Mouse (Mus musculus) hindbrain, embryonic 12.5 days (tissue): ENCODE measurements around the gene Fam72a. TPM values are rescaled to one million over a fixed set of nuclear protein-coding genes. Genes with fewer than 3 reads are reported as not detected.

Source experiments
- ATAC-seq: fragments of 200-750 bp; cut with Nextera tagmentation; 2 replicates; pipeline ENCODE4 v1.8.0; 2017; ENCODE audit warnings: moderate TSS enrichment; ENCODE audit not compliant: low FRiP score
- H3K27ac ChIP-seq: fragments of 300-500 bp; sonication (generic); 2 replicates; pipeline ENCODE4 v1.5.1; 2016; ENCODE audit warnings: mild to moderate bottlenecking
- H3K27me3 ChIP-seq: fragments of 300-500 bp; sonication (generic); 2 replicates; pipeline ENCODE4 v1.6.1; 2016; ENCODE audit warnings: mild to moderate bottlenecking
- H3K36me3 ChIP-seq: fragments of 300-500 bp; sonication (generic); 2 replicates; pipeline ENCODE4 v1.6.1; 2016; ENCODE audit warnings: mild to moderate bottlenecking
- H3K4me1 ChIP-seq: fragments of 300-500 bp; sonication (generic); 2 replicates; pipeline ENCODE4 v1.6.1; 2016
- H3K4me2 ChIP-seq: fragments of 300-500 bp; sonication (generic); replicated peaks from 2 replicates; pipeline ENCODE4 v1.6.1; 2016; ENCODE audit warnings: mild to moderate bottlenecking
- H3K4me3 ChIP-seq: fragments of 300-500 bp; sonication (generic); 2 replicates; pipeline ENCODE4 v1.5.1; 2016; ENCODE audit warnings: mild to moderate bottlenecking
- H3K9ac ChIP-seq: fragments of 300-500 bp; sonication (generic); 2 replicates; pipeline ENCODE4 v1.6.1; 2016; ENCODE audit warnings: mild to moderate bottlenecking, moderate library complexity
- H3K9me3 ChIP-seq: fragments of 300-500 bp; sonication (generic); replicated peaks from 2 replicates; pipeline ENCODE4 v1.6.1; 2016; ENCODE audit warnings: mild to moderate bottlenecking
- WGBS: fragments of 180-500 bp; shearing (Covaris S2); methylation state at CpG from one replicate; pipeline ENCODE4 v1.1.7; 2016; 5-methylcytosine and 5-hydroxymethylcytosine counted together
- polyA plus RNA-seq: library from polyadenylated mRNA; unstranded; fragments of >200 nt; fragmentation: Nextera tagmentation; extraction: Ambion mirVana; gene quantifications from 2 replicates; pipeline ENCODE4 v1.2.1, GENCODE M21; 2016

Fam72a gene
- polyA plus RNA-seq, 1 experiment from 2014 or later, result 2.8 TPM

- 93% methylated on average over 4 of the region's 4 CpGs for WGBS
Measured at GRCm38 (mm10) chr1:131539771-131540170, 12.1 kb downstream of the Fam72a start.

GRCm38 (mm10) chr1:131540795-131541194 lies 13.1 kb downstream of the Fam72a start:
- no peak for ATAC-seq

More at GRCm38 (mm10) chr1:131539771-131540170, 12.1 kb downstream of the Fam72a start:
- H3K4me2 ChIP-seq, result no peak overlapping the region
- ATAC-seq, result no peak
- H3K27me3 ChIP-seq, result no peaks in the 10 kb centered on the region
- peaks cover 6% of the 10 kb centered on the region; the same call in 1 of the 2 replicates for H3K4me1 ChIP-seq
- no peaks in the 10 kb centered on the region for H3K36me3 ChIP-seq
- no peak overlapping the region for H3K4me3 ChIP-seq
- H3K9ac ChIP-seq, result no peak overlapping the region
- H3K27ac ChIP-seq, result no peak overlapping the region
- H3K9me3 ChIP-seq, result no peaks in the 10 kb centered on the region

GRCm38 (mm10) chr1:131541431-131541830 lies 13.7 kb downstream of the Fam72a start:
- Histone ChIP-seq H3K27ac (no peak overlapping the region; the same call in 1 of the 2 replicates), H3K4me3 (no peak overlapping the region), H3K27me3 (no peaks in the 10 kb centered on the region), H3K4me2 (no peak overlapping the region), H3K36me3 (no peaks in the 10 kb centered on the region), H3K9me3 (no peaks in the 10 kb centered on the region), H3K9ac (no peak overlapping the region), H3K4me1 (peaks cover 6% of the 10 kb centered on the region; the same call in 1 of the 2 replicates)
- ATAC-seq, result no peak
- WGBS, result 47% methylated on average over 3 of the region's 3 CpGs

More at GRCm38 (mm10) chr1:131540795-131541194, 13.1 kb downstream of the Fam72a start:
- Histone ChIP-seq H3K36me3 (no peaks in the 10 kb centered on the region), H3K9me3 (no peaks in the 10 kb centered on the region), H3K4me2 (no peak overlapping the region), H3K27me3 (no peaks in the 10 kb centered on the region), H3K4me3 (no peak overlapping the region), H3K27ac (no peak overlapping the region), H3K4me1 (peaks cover 6% of the 10 kb centered on the region; the same call in 1 of the 2 replicates), H3K9ac (no peak overlapping the region)
- 46% methylated on average over 5 of the region's 5 CpGs for WGBS

- peaks cover 6% of the 10 kb centered on the region; the same call in 1 of the 2 replicates for H3K4me1 ChIP-seq
- H3K4me2 ChIP-seq, result no peak overlapping the region
- H3K9me3 ChIP-seq, result no peaks in the 10 kb centered on the region
- no peak for ATAC-seq
- H3K27ac ChIP-seq, result no peak overlapping the region
- H3K9ac ChIP-seq, result no peak overlapping the region
- H3K36me3 ChIP-seq, result no peaks in the 10 kb centered on the region
- 80% methylated on average over 5 of the region's 5 CpGs for WGBS
- H3K27me3 ChIP-seq, result no peaks in the 10 kb centered on the region
- H3K4me3 ChIP-seq, result no peak overlapping the region
Measured at GRCm38 (mm10) chr1:131541903-131542302, 14.2 kb downstream of the Fam72a start.

- H3K36me3 ChIP-seq, result no peaks in the 10 kb centered on the region
- no peak overlapping the region for H3K9ac ChIP-seq
- H3K27ac ChIP-seq, result no peak overlapping the region
- H3K4me1 ChIP-seq, result peaks cover 10% of the 10 kb centered on the region
- WGBS, result 80% methylated on average over 7 of the region's 7 CpGs
- no peak overlapping the region for H3K4me2 ChIP-seq
- no peak for ATAC-seq
- no peak overlapping the region for H3K4me3 ChIP-seq
- H3K27me3 ChIP-seq, result no peaks in the 10 kb centered on the region
- no peaks in the 10 kb centered on the region for H3K9me3 ChIP-seq
Measured at GRCm38 (mm10) chr1:131543886-131544565, 16.3 kb downstream of the Fam72a start.

GRCm38 (mm10) chr1:131546798-131547690 lies 19.3 kb downstream of the Fam72a start:
- 83% methylated on average over 13 of the region's 13 CpGs for WGBS

GRCm38 (mm10) chr1:131548494-131549365 lies 21.0 kb downstream of the Fam72a start:
- 37% methylated on average over 8 of the region's 8 CpGs for WGBS
- Histone ChIP-seq H3K4me1 (peaks cover 4% of the 10 kb centered on the region; the same call in 1 of the 2 replicates), H3K27ac (no peak overlapping the region), H3K9me3 (no peaks in the 10 kb centered on the region), H3K4me2 (no peak overlapping the region), H3K36me3 (no peaks in the 10 kb centered on the region), H3K27me3 (no peaks in the 10 kb centered on the region), H3K9ac (no peak overlapping the region), H3K4me3 (no peak overlapping the region)
- ATAC-seq, result no peak

More at GRCm38 (mm10) chr1:131546798-131547690, 19.3 kb downstream of the Fam72a start:
- Histone ChIP-seq H3K27ac (no peak overlapping the region), H3K4me3 (no peak overlapping the region), H3K9me3 (no peaks in the 10 kb centered on the region), H3K4me2 (no peak overlapping the region), H3K4me1 (peaks cover 4% of the 10 kb centered on the region; the same call in 1 of the 2 replicates), H3K27me3 (no peaks in the 10 kb centered on the region), H3K36me3 (no peaks in the 10 kb centered on the region), H3K9ac (no peak overlapping the region)
- no peak for ATAC-seq

- no peak overlapping the region for H3K4me3 ChIP-seq
- H3K27me3 ChIP-seq, result no peaks in the 10 kb centered on the region
- no peak overlapping the region for H3K4me2 ChIP-seq
- no peak overlapping the region for H3K9ac ChIP-seq
- WGBS, result 82% methylated on average over 2 of the region's 2 CpGs
- ATAC-seq, result no peak
- no peaks in the 10 kb centered on the region for H3K9me3 ChIP-seq
- H3K4me1 ChIP-seq, result peaks cover 7% of the 10 kb centered on the region
- H3K27ac ChIP-seq, result no peak overlapping the region
- H3K36me3 ChIP-seq, result no peaks in the 10 kb centered on the region
Measured at GRCm38 (mm10) chr1:131551956-131552355, 24.3 kb downstream of the Fam72a start.

GRCm38 (mm10) chr1:131553428-131553827 lies 25.7 kb downstream of the Fam72a start:
- no peaks in the 10 kb centered on the region for H3K27me3 ChIP-seq
- H3K9ac ChIP-seq, result no peak overlapping the region
- H3K4me1 ChIP-seq, result peaks cover 7% of the 10 kb centered on the region
- H3K27ac ChIP-seq, result no peak overlapping the region
- no peak overlapping the region for H3K4me2 ChIP-seq
- no peak overlapping the region for H3K4me3 ChIP-seq
- no peaks in the 10 kb centered on the region for H3K36me3 ChIP-seq
- no peak for ATAC-seq
- H3K9me3 ChIP-seq, result no peaks in the 10 kb centered on the region

- Histone ChIP-seq H3K36me3 (no peaks in the 10 kb centered on the region), H3K27ac (peak overlapping the region; percentile 66), H3K27me3 (no peaks in the 10 kb centered on the region), H3K4me3 (no peak overlapping the region), H3K4me2 (peak overlapping the region; percentile 49), H3K9me3 (no peaks in the 10 kb centered on the region), H3K4me1 (peaks cover 3% of the 10 kb centered on the region; the same call in 1 of the 2 replicates), H3K9ac (peak overlapping the region; percentile 47)
- 7% methylated on average over 13 of the region's 13 CpGs for WGBS
- ATAC-seq, result peak; percentile 96
Measured at GRCm38 (mm10) chr1:131555042-131555812, 27.5 kb downstream of the Fam72a start.

- no peaks in the 10 kb centered on the region for H3K9me3 ChIP-seq
- no peaks in the 10 kb centered on the region for H3K4me1 ChIP-seq
- H3K9ac ChIP-seq, result no peak overlapping the region
- no peaks in the 10 kb centered on the region for H3K36me3 ChIP-seq
- no peak overlapping the region for H3K4me3 ChIP-seq
- no peaks in the 10 kb centered on the region for H3K27me3 ChIP-seq
- H3K4me2 ChIP-seq, result no peak overlapping the region
- no peak overlapping the region for H3K27ac ChIP-seq
- no peak for ATAC-seq
Measured at GRCm38 (mm10) chr1:131560500-131560899, 32.8 kb downstream of the Fam72a start.
